Mouse (Mus musculus): ENCODE data around the gene Dnajb5.

Dnajb5 gene

GRCm38 (mm10) chr4:42949676-42950051 is at the start of gene Dnajb5:
Dnajb5 (plus strand) TSS chr4:42949814.
- DNase-seq (ENCODE audit: low spot score in 2 of 2): peak; percentile 94 to 99

GRCm38 (mm10) chr4:42900878-42901277 is 48.7 kb upstream of the Dnajb5 start:
- DNase-seq (ENCODE audit: low spot score in 2 of 2): no peak

GRCm38 (mm10) chr4:42902174-42902573 is 47.4 kb upstream of the Dnajb5 start:
- DNase-seq (ENCODE audit: low spot score in 2 of 2): no peak

GRCm38 (mm10) chr4:42902730-42903129 is 46.9 kb upstream of the Dnajb5 start:
- DNase-seq (ENCODE audit: low spot score in 2 of 2): no peak

- DNase-seq (ENCODE audit: low spot score in 2 of 2): no peak
These were observed 45.7 kb upstream of the Dnajb5 start for GRCm38 (mm10) chr4:42903942-42904341.

GRCm38 (mm10) chr4:42904523-42904922 is 45.1 kb upstream of the Dnajb5 start:
- no peak for DNase-seq (ENCODE audit: low spot score in 2 of 2)

GRCm38 (mm10) chr4:42904966-42905365 is 44.6 kb upstream of the Dnajb5 start:
- DNase-seq (ENCODE audit: low spot score in 2 of 2): no peak

- DNase-seq (ENCODE audit: low spot score in 2 of 2): no peak
These were observed 36.2 kb upstream of the Dnajb5 start for GRCm38 (mm10) chr4:42913391-42913790.

GRCm38 (mm10) chr4:42915311-42915710 is 34.3 kb upstream of the Dnajb5 start:
- DNase-seq (ENCODE audit: low spot score in 2 of 2): no peak

- no peak for DNase-seq (ENCODE audit: low spot score in 2 of 2)
These were observed 33.6 kb upstream of the Dnajb5 start for GRCm38 (mm10) chr4:42915966-42916365.

- peak in 1 of 2 experiments; percentile 9 for DNase-seq (ENCODE audit: low spot score in 2 of 2)
These were observed 32.8 kb upstream of the Dnajb5 start, which contains the start of gene Phf24 for GRCm38 (mm10) chr4:42916617-42917401. Phf24 (plus strand) TSS chr4:42916660.

- peak in 1 of 2 experiments; percentile 9 for DNase-seq (ENCODE audit: low spot score in 2 of 2)
These were observed 32.2 kb upstream of the Dnajb5 start for GRCm38 (mm10) chr4:42917402-42917774.

GRCm38 (mm10) chr4:42920726-42921125 is 28.9 kb upstream of the Dnajb5 start:
- DNase-seq (ENCODE audit: low spot score in 2 of 2): no peak

GRCm38 (mm10) chr4:42921536-42921935 is 28.1 kb upstream of the Dnajb5 start:
- no peak for DNase-seq (ENCODE audit: low spot score in 2 of 2)

- no peak for DNase-seq (ENCODE audit: low spot score in 2 of 2)
These were observed 27.6 kb upstream of the Dnajb5 start for GRCm38 (mm10) chr4:42922056-42922455.

GRCm38 (mm10) chr4:42922461-42922860 is 27.2 kb upstream of the Dnajb5 start:
- DNase-seq (ENCODE audit: low spot score in 2 of 2): no peak

- DNase-seq (ENCODE audit: low spot score in 2 of 2): no peak
These were observed 25.4 kb upstream of the Dnajb5 start for GRCm38 (mm10) chr4:42924095-42924710.

- no peak for DNase-seq (ENCODE audit: low spot score in 2 of 2)
These were observed 21.4 kb upstream of the Dnajb5 start for GRCm38 (mm10) chr4:42928209-42928608.

- no peak for DNase-seq (ENCODE audit: low spot score in 2 of 2)
These were observed 20.7 kb upstream of the Dnajb5 start for GRCm38 (mm10) chr4:42928952-42929351.

GRCm38 (mm10) chr4:42932229-42932969 is 17.2 kb upstream of the Dnajb5 start:
- no peak for DNase-seq (ENCODE audit: low spot score in 2 of 2)

- peak; percentile 33 to 52 for DNase-seq (ENCODE audit: low spot score in 2 of 2)
These were observed 16.0 kb upstream of the Dnajb5 start for GRCm38 (mm10) chr4:42933630-42934029.

- no peak for DNase-seq (ENCODE audit: low spot score in 2 of 2)
These were observed 8.2 kb upstream of the Dnajb5 start for GRCm38 (mm10) chr4:42941396-42941795.

- no peak for DNase-seq (ENCODE audit: low spot score in 2 of 2)
These were observed 6.3 kb upstream of the Dnajb5 start for GRCm38 (mm10) chr4:42943341-42943740.
